Mouse (Mus musculus): ENCODE results near the gene Bcl11a. TPM values are rescaled to one million over a fixed set of nuclear protein-coding genes. Genes with fewer than 3 reads are reported as not detected.
A peak's percentile ranks its signal among the peaks of the same experiment; 100 is the strongest.

Bcl11a gene
- total and polyA plus RNA-seq, 3 experiments = 37.0 to 112 (median 83.8) TPM

DNA sequence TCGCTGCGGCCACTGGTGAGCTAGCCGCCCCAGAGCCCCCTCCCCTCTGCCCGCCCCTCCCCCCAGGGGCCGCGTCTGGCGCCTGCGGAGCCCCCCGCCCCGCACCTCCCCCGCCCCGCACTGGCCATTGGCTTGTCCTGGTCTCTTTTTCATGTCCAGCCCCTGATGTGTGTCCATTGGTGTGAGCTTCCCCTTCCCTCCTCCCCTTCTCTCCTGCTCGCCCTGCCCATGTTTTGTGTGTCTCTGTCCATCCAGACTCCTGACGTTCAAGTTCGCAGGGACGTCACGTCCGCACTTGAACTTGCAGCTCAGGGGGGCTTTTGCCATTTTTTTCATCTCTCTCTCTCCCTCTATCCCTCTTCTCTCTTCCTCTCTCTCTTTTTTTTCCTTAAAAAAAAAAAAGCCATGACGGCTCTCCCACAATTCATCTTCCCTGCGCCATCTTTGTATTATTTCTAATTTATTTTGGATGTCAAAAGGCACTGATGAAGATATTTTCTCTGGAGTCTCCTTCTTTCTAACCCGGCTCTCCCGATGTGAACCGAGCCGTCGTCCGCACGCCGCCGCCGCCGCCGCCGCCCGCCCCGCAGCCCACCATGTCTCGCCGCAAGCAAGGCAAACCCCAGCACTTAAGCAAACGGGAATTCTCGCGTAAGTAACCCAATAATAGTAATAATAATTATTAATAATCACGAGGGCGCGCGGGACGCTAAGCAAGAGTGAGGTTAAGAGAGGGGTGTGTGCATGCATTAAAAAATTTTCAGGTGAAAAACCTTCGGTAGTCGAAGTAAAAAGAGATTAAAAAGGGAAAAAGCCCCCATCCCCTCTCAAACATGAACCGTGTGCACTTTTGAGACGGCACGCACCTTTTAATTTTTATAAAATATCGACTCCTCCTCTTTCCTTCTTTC, at the start of gene Bcl11a (continued):
- TF ChIP-seq KAT2A (conservative IDR thresholded peaks at IDR 0.05; ENCODE audit: low read depth, low read length) = no peak; the same call in 1 of the 2 replicates
- 0 out of 2 replicates have a peak, but pooled peaks have one; percentile 39 for TF ChIP-seq UBTF (IDR thresholded peaks at IDR 0.05; ENCODE audit: borderline replicate concordance, insufficient read depth, low read depth, low read length)
- TF ChIP-seq NELFE (IDR thresholded peaks at IDR 0.05; ENCODE audit: low read depth, low read length) = peak; percentile 73
- TF ChIP-seq RCOR1 (IDR thresholded peaks at IDR 0.05; ENCODE audit: low read depth, low read length) = no peak; the same call in 1 of the 2 replicates
- no peak for TF ChIP-seq MYB (IDR thresholded peaks at IDR 0.05; ENCODE audit: low read depth, low read length)

DNA sequence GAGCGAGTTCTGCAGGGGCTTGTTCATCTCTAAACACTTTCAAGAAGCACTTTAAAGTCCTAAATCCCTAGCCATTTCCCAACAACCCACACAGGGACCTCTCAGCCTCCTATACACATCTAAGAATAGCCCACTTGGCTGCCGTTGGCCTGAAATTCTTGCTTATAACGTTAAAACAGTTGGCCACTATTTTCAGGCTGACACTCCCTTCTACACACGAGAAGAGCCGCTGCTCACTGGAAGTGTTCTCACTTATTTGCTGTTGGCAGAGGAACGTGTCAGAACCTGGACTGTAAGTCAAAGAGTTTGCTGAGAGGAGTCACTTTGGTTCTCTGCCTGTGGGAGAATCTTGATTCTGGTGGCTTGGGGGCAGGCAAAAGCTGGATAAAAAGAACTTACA, 33.8 kb upstream of the Bcl11a start:
- DNase-seq (ENCODE audit: low read depth, low spot score) = no peak
- H3K9ac ChIP-seq (ENCODE audit: control insufficient read depth, low read depth, low read length, poor library complexity, severe bottlenecking) = no peak overlapping the region
- no peaks in the 10 kb centered on the region for H3K79me2 ChIP-seq (ENCODE audit: control insufficient read depth, insufficient read depth, low read length, poor library complexity)
- no peak overlapping the region for H3K4me3 ChIP-seq (ENCODE audit: control insufficient read depth in 1 of 2, insufficient read depth in 1 of 2, low read depth in 2 of 2, low read length in 2 of 2)
- H3K4me1 ChIP-seq (ENCODE audit: control insufficient read depth in 1 of 2, insufficient read depth in 2 of 2, low read length in 2 of 2) = no peaks in the 10 kb centered on the region
- peaks cover 5 to 8% of the 10 kb centered on the region in 2 experiments; a peak in 3 of 4 replicates for H3K27me3 ChIP-seq (ENCODE audit: control insufficient read depth in 1 of 2, insufficient read depth in 2 of 2, low read length in 2 of 2)
- TF ChIP-seq ZNF384 (IDR thresholded peaks at IDR 0.05; ENCODE audit: low read depth, low read length) (no peak), ZC3H11A (IDR thresholded peaks at IDR 0.05; ENCODE audit: low read depth, low read length) (no peak), NELFE (IDR thresholded peaks at IDR 0.05; ENCODE audit: low read depth, low read length) (no peak), GATA1 (IDR thresholded peaks at IDR 0.05; ENCODE audit: low read depth, low read length) (no peak), MXI1 (IDR thresholded peaks at IDR 0.05; ENCODE audit: low read depth, low read length) (no peak), CHD1 (IDR thresholded peaks at IDR 0.05; ENCODE audit: low read depth, low read length) (no peak), BHLHE40 (IDR thresholded peaks at IDR 0.05; ENCODE audit: borderline replicate concordance, low read depth, low read length) (no peak), POLR2AphosphoS2 (IDR thresholded peaks at IDR 0.05; ENCODE audit: low read length) (no peak), E2F4 (IDR thresholded peaks at IDR 0.05; ENCODE audit: borderline replicate concordance, low read depth, low read length) (no peak), USF2 (IDR thresholded peaks at IDR 0.05; ENCODE audit: borderline replicate concordance in 1 of 2, insufficient read depth in 1 of 2, low read depth in 1 of 2, low read length in 2 of 2) (no peak), RCOR1 (IDR thresholded peaks at IDR 0.05; ENCODE audit: low read depth, low read length) (no peak), MAX (IDR thresholded peaks at IDR 0.05; ENCODE audit: low read length) (no peak), MAFK (IDR thresholded peaks at IDR 0.05; ENCODE audit: borderline replicate concordance, low read depth, low read length) (no peak), ETS1 (IDR thresholded peaks at IDR 0.05; ENCODE audit: low read depth, low read length) (no peak), NRF1 (IDR thresholded peaks at IDR 0.05; ENCODE audit: insufficient read depth, low read depth, low read length, poor library complexity, severe bottlenecking) (no peak)
- H3K36me3 ChIP-seq (ENCODE audit: control insufficient read depth in 1 of 2, insufficient read depth in 2 of 2, low read length in 2 of 2) = no peaks in the 10 kb centered on the region
- H3K9me3 ChIP-seq (replicated peaks; ENCODE audit: insufficient read depth, low read length) = no peaks in the 10 kb centered on the region
- no peak overlapping the region for H3K27ac ChIP-seq (ENCODE audit: control insufficient read depth, low read depth, low read length)

Data from MEL (cell line).